Mouse (Mus musculus) thymus, postnatal 4 days (tissue): ENCODE results near the gene Gm20075.
A peak's percentile ranks its signal among the peaks of the same experiment; 100 is the strongest.
"Not testable (repeated sequence)": the region's sequence is repeated elsewhere in the genome, so short reads cannot be mapped to it uniquely, and the experiment has no call there.

ENCODE experiments used
- DNase-seq: peaks from one replicate; pipeline ENCODE4 v3.0.0; 2021

Gene Gm20075

GRCm38 (mm10) chr13:96081276-96081675 lies at the start of gene Gm20075:
Gene Gm20075 (minus strand): TSS chr13:96081376.
- DNase-seq = not testable (repeated sequence)

DNA sequence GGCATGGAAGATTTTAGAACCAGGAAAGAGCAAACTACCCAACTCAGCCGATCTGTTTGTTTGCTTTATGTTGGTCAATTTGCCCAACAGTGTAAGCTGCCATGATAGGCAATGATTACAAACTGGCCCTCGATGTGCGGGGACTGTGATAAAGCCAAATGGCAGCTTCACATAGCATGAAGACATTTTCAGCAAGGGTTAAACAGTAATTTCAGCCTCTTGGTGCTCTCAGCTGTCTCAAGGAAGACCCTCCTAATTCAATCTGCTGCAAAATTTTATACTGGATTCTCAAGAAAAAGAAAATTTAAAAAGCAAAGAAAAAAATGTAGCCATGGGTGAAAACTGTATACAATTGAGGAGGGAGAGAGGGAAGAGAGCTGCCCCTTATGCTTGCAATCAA lies 47.9 kb upstream of the Gm20075 start:
- DNase-seq = no peak

DNA sequence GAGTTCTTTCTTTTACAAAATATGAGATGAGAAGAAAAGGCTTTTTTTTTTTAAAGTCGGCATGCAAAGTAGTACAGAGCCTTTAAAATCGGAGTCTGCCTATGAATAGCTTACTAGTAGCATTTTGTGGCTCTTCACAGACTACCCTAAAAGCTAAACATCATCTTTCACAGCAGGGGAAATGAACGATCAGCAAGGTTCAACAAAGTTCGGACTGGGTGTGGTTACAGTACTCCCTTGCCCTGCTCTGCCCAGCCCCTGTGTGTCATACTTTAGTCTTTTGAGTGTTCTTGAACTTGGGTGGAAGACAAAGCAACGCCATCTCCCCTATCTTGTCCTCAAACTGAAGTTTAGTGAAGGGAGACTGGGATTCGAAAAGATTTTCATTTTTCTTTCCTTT lies 45.5 kb upstream of the Gm20075 start:
- DNase-seq = no peak

DNA sequence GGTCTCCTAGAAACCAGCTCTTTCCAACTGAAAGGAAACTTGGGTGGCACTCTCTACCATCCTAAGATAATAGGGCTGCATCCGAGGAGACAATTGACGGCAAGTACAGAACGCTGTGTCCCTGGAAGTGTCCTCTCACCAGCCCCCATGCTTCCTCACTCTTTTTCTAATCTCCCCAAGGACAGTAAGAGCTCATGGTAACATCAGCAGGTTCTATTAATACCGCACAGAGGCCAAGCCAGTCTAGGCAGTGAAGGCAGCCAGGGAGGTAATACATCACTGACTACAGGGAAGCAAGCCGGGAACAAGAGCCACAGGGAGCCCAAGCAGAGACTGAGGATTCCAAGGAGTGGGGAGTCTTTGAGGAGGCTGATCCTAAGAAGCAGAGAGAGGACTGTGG lies 43.8 kb upstream of the Gm20075 start:
- no peak for DNase-seq

DNA sequence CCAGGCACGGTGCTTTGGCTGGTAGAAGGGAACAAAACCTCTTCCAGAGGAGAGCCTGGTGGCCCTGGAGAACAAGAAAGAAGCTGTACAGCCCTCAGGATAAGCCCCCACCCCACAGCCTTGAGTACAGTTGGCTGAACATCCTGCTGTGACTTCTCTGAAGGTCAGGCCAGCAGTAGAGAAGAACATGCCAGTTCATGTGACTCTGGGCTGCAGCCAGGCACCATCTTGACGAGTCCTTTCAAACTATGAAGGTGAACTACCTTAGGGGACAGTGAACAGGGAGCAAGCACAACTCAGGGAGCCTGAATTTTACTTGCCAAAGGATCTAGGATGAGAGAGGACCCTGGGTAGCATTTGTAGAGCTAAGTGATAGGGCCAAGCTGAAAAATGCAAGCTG lies 31.5 kb upstream of the Gm20075 start:
- no peak for DNase-seq

GRCm38 (mm10) chr13:96110767-96111166 lies 29.6 kb upstream of the Gm20075 start:
- no peak for DNase-seq

GRCm38 (mm10) chr13:96106367-96106766 lies 25.2 kb upstream of the Gm20075 start:
- peak; percentile 10 for DNase-seq

DNA sequence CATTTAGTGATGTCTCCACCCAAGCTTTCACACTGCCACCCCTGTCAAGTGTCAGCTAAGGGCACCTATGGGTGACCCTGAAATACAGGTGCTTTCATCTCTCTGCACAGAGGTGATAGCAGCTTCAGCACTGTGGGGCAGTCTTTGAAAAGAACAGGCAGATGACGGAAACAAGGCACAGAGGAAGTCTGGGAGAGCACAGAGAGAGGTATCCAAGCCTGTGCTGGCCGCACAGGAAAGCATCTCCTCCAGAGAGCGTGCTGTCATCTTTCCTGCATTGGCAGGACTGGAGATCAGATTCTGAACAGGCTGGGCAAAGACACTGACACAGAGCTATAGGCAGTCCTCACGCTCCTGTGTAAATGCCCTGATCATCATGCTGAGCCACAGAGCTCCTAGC lies 9.8 kb upstream of the Gm20075 start:
- DNase-seq = no peak

- DNase-seq = no peak
These were observed 4.6 kb upstream of the Gm20075 start for GRCm38 (mm10) chr13:96085581-96086302.

GRCm38 (mm10) chr13:96081754-96082153 lies 578 bp upstream of the Gm20075 start, which contains the start of gene Gm17190:
Gene Gm17190 (plus strand): TSS chr13:96082054.
- not testable (repeated sequence) for DNase-seq

GRCm38 (mm10) chr13:96073555-96073954 lies 7.6 kb downstream of the Gm20075 start:
- DNase-seq = no peak

- no peak for DNase-seq
These were observed 28.4 kb downstream of the Gm20075 start for GRCm38 (mm10) chr13:96052755-96053154.

DNA sequence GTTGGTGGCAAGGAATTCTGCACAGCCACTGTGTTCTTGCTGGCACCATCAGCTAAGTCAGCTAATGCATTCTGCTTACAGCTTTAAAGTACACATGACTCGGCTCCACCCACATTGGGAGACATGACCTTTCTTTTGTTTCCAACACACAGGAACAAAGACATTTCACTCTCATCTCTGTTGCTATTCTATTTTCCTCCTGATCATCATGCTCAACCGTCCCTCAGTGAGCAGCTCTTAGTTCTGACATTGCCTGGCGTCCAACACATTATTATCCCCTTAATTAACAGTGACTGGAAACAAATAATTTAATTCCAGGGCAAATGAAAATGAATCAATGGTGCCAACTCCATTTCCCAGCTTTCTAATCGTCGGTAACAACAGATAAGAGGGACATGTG lies 35.8 kb downstream of the Gm20075 start:
- DNase-seq = no peak

DNA sequence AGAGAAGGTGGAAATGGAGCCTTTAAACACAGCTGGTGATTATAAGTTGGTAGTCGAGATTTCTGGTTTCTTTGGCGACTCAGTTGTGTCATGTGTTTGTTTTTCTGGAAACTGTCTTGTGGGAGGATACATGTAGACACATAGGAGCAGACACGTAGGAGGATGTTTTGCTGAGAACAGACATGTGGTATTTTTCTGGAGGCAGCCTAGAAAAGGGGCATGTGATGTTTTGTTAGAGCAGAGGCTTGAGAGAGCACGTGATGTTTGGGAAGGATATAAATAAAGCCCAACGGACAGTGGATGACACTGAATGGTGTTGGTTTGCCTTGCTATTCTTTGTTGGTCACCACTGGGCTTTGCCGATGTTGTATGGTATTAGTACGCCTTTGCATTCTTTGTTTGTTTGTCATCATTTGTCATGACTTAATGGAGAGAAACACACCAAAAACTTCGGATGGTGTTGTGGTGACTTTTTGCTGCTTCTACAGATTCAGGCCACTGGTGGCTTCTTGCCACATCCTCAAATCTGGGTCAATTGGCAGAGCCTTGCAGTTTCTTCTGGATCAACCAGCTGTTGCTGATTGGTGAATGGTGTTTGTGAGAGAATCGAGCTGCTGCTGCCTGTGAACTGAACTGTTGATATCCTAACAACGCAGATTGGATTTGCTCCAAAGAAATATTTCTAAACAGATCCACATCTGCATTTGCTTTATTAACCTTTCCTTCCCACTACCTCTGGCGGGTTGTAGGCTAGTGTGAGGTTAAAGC lies 40.7 kb downstream of the Gm20075 start:
- no peak for DNase-seq

GRCm38 (mm10) chr13:96039536-96039935 lies 41.6 kb downstream of the Gm20075 start:
- DNase-seq = no peak

GRCm38 (mm10) chr13:96030368-96031223 lies 50.6 kb downstream of the Gm20075 start:
- peak; percentile 69 for DNase-seq
